Mouse (Mus musculus) kidney, embryonic 16.5 days (tissue): ENCODE data around the gene Ddx28. TPM values are rescaled to one million over a fixed set of nuclear protein-coding genes. Genes with fewer than 3 reads are reported as not detected.

ENCODE experiments used
- ATAC-seq: fragments of 200-750 bp; cut with Nextera tagmentation; 2 replicates; pipeline ENCODE4 v1.8.0; 2017; ENCODE audit warnings: moderate TSS enrichment; ENCODE audit not compliant: low FRiP score, low TSS enrichment
- H3K27ac ChIP-seq: fragments of 300-500 bp; sonication (generic); 2 replicates; pipeline ENCODE4 v1.5.1; 2014; ENCODE audit warnings: low read length
- H3K27me3 ChIP-seq: fragments of 300-500 bp; sonication (generic); 2 replicates; pipeline ENCODE4 v1.6.1; 2014; ENCODE audit warnings: low read length, control low read depth, mixed read lengths; ENCODE audit not compliant: insufficient read depth
- H3K36me3 ChIP-seq: fragments of 300-500 bp; sonication (generic); 2 replicates; pipeline ENCODE4 v1.6.1; 2014; ENCODE audit warnings: low read length, control low read depth, mixed read lengths; ENCODE audit not compliant: insufficient read depth
- H3K4me1 ChIP-seq: fragments of 300-500 bp; sonication (generic); 2 replicates; pipeline ENCODE4 v1.6.1; 2014; ENCODE audit warnings: low read length, control low read depth, mixed read lengths; ENCODE audit not compliant: insufficient read depth
- H3K4me2 ChIP-seq: fragments of 300-500 bp; sonication (generic); replicated peaks from 2 replicates; pipeline ENCODE4 v1.6.1; 2014; ENCODE audit warnings: low read depth, low read length
- H3K4me3 ChIP-seq: fragments of 300-500 bp; sonication (generic); 2 replicates; pipeline ENCODE4 v1.5.1; 2014; ENCODE audit warnings: mild to moderate bottlenecking, low read length
- H3K9ac ChIP-seq: fragments of 300-500 bp; sonication (generic); replicated peaks from 2 replicates; pipeline ENCODE4 v1.6.1; 2014; ENCODE audit warnings: low read length
- H3K9me3 ChIP-seq: fragments of 300-500 bp; sonication (generic); 2 replicates; pipeline ENCODE4 v1.6.1; 2016; ENCODE audit warnings: low read length, control low read depth
- WGBS: fragments of 180-500 bp; shearing (Covaris S2); extraction: QIAGEN DNeasy Blood & Tissue Kit; methylation state at CpG from one replicate; pipeline ENCODE4 v1.1.7; 2014; 5-methylcytosine and 5-hydroxymethylcytosine counted together
- polyA plus RNA-seq: library from polyadenylated mRNA; unstranded; fragments of >200 nt; fragmentation: Nextera tagmentation; extraction: Ambion mirVana; gene quantifications from 2 replicates; pipeline ENCODE4 v1.2.1, GENCODE M21; 2015

Gene Ddx28
- polyA plus RNA-seq, 1 experiment from 2014 or later, result 19.8 TPM

GRCm38 (mm10) chr8:106049840-106050239 is 38.2 kb upstream of the Ddx28 start:
- ATAC-seq, result no peak
- Histone ChIP-seq H3K9ac (no peak overlapping the region), H3K36me3 (peaks cover 18% of the 10 kb centered on the region), H3K4me1 (peaks cover 4% of the 10 kb centered on the region; the same call in 1 of the 2 replicates), H3K27me3 (no peaks in the 10 kb centered on the region), H3K4me2 (no peak overlapping the region), H3K4me3 (no peak overlapping the region), H3K27ac (no peak overlapping the region), H3K9me3 (no peaks in the 10 kb centered on the region)
- WGBS, result 90% methylated on average over 6 of the region's 6 CpGs

GRCm38 (mm10) chr8:106047854-106048630 is 36.4 kb upstream of the Ddx28 start:
- Histone ChIP-seq H3K9me3 (no peaks in the 10 kb centered on the region), H3K4me3 (no peak overlapping the region), H3K9ac (no peak overlapping the region), H3K4me1 (peaks cover 9% of the 10 kb centered on the region; the same call in 1 of the 2 replicates), H3K27me3 (no peaks in the 10 kb centered on the region), H3K36me3 (peaks cover 16% of the 10 kb centered on the region), H3K4me2 (no peak overlapping the region), H3K27ac (no peak overlapping the region)
- no peak for ATAC-seq
- WGBS, result 79% methylated on average over 5 of the region's 5 CpGs

GRCm38 (mm10) chr8:106046872-106047559 is 35.3 kb upstream of the Ddx28 start:
- Histone ChIP-seq H3K4me2 (no peak overlapping the region), H3K27ac (no peak overlapping the region), H3K4me1 (peaks cover 9% of the 10 kb centered on the region; the same call in 1 of the 2 replicates), H3K4me3 (no peak overlapping the region), H3K36me3 (peaks cover 16% of the 10 kb centered on the region), H3K9ac (no peak overlapping the region), H3K9me3 (no peaks in the 10 kb centered on the region), H3K27me3 (no peaks in the 10 kb centered on the region)
- WGBS, result 92% methylated on average over 11 of the region's 11 CpGs
- ATAC-seq, result no peak

- no peak overlapping the region for H3K4me2 ChIP-seq
- no peak overlapping the region for H3K9ac ChIP-seq
- no peak overlapping the region for H3K4me3 ChIP-seq
- peak; percentile 78; the same call in 1 of the 2 replicates for ATAC-seq
- no peaks in the 10 kb centered on the region for H3K9me3 ChIP-seq
- H3K27me3 ChIP-seq, result no peaks in the 10 kb centered on the region
- H3K36me3 ChIP-seq, result peaks cover 8% of the 10 kb centered on the region; the same call in 1 of the 2 replicates
- no peak overlapping the region for H3K27ac ChIP-seq
- peaks cover 9% of the 10 kb centered on the region; the same call in 1 of the 2 replicates for H3K4me1 ChIP-seq
- WGBS, result 37% methylated on average over 3 of the region's 3 CpGs
Observed at GRCm38 (mm10) chr8:106044151-106044550, 32.5 kb upstream of the Ddx28 start.

- Histone ChIP-seq H3K9ac (no peak overlapping the region), H3K9me3 (no peaks in the 10 kb centered on the region), H3K4me1 (peaks cover 9% of the 10 kb centered on the region; the same call in 1 of the 2 replicates), H3K27ac (no peak overlapping the region), H3K4me3 (no peak overlapping the region), H3K4me2 (no peak overlapping the region), H3K36me3 (peaks cover 8% of the 10 kb centered on the region; the same call in 1 of the 2 replicates), H3K27me3 (no peaks in the 10 kb centered on the region)
- 69% methylated on average over 2 of the region's 2 CpGs for WGBS
- no peak for ATAC-seq
Observed at GRCm38 (mm10) chr8:106043055-106043454, 31.4 kb upstream of the Ddx28 start.

- Histone ChIP-seq H3K9me3 (no peaks in the 10 kb centered on the region), H3K9ac (no peak overlapping the region), H3K27me3 (no peaks in the 10 kb centered on the region), H3K4me2 (no peak overlapping the region), H3K4me3 (no peak overlapping the region), H3K4me1 (peaks cover 9% of the 10 kb centered on the region; the same call in 1 of the 2 replicates), H3K36me3 (peaks cover 8% of the 10 kb centered on the region; the same call in 1 of the 2 replicates), H3K27ac (no peak overlapping the region)
- ATAC-seq, result no peak
- WGBS, result 79% methylated on average over 4 of the region's 4 CpGs
Observed at GRCm38 (mm10) chr8:106040218-106040617, 28.5 kb upstream of the Ddx28 start.

GRCm38 (mm10) chr8:106039605-106040004 is 27.9 kb upstream of the Ddx28 start:
- peaks cover 6% of the 10 kb centered on the region; the same call in 1 of the 2 replicates for H3K4me1 ChIP-seq
- H3K36me3 ChIP-seq, result peaks cover 3% of the 10 kb centered on the region; the same call in 1 of the 2 replicates
- no peak overlapping the region for H3K9ac ChIP-seq
- H3K27me3 ChIP-seq, result no peaks in the 10 kb centered on the region
- no peak overlapping the region for H3K4me2 ChIP-seq
- ATAC-seq, result no peak
- H3K9me3 ChIP-seq, result no peaks in the 10 kb centered on the region
- H3K27ac ChIP-seq, result no peak overlapping the region
- H3K4me3 ChIP-seq, result no peak overlapping the region
- WGBS, result 86% methylated on average over 4 of the region's 4 CpGs

GRCm38 (mm10) chr8:106038721-106039120 is 27.0 kb upstream of the Ddx28 start:
- H3K4me1 ChIP-seq, result no peaks in the 10 kb centered on the region
- no peaks in the 10 kb centered on the region for H3K9me3 ChIP-seq
- 93% methylated on average over 10 of the region's 10 CpGs for WGBS
- H3K27me3 ChIP-seq, result no peaks in the 10 kb centered on the region
- no peak overlapping the region for H3K27ac ChIP-seq
- H3K36me3 ChIP-seq, result peaks cover 3% of the 10 kb centered on the region; the same call in 1 of the 2 replicates
- no peak overlapping the region for H3K4me3 ChIP-seq
- H3K4me2 ChIP-seq, result no peak overlapping the region
- no peak for ATAC-seq
- no peak overlapping the region for H3K9ac ChIP-seq

- Histone ChIP-seq H3K4me3 (no peak overlapping the region), H3K4me1 (no peaks in the 10 kb centered on the region), H3K4me2 (no peak overlapping the region), H3K9ac (no peak overlapping the region), H3K27ac (no peak overlapping the region), H3K27me3 (no peaks in the 10 kb centered on the region), H3K9me3 (no peaks in the 10 kb centered on the region), H3K36me3 (peaks cover 4% of the 10 kb centered on the region; the same call in 1 of the 2 replicates)
- no peak for ATAC-seq
Observed at GRCm38 (mm10) chr8:106022483-106022882, 10.8 kb upstream of the Ddx28 start.

- Histone ChIP-seq H3K27ac (no peak overlapping the region), H3K27me3 (no peaks in the 10 kb centered on the region), H3K36me3 (peaks cover 10% of the 10 kb centered on the region; the same call in 1 of the 2 replicates), H3K4me1 (no peaks in the 10 kb centered on the region), H3K4me2 (no peak overlapping the region), H3K9ac (no peak overlapping the region), H3K9me3 (no peaks in the 10 kb centered on the region), H3K4me3 (no peak overlapping the region)
- WGBS, result 87% methylated on average over 3 of the region's 3 CpGs
- no peak for ATAC-seq
Observed at GRCm38 (mm10) chr8:106018039-106018438, 6.4 kb upstream of the Ddx28 start.
